Mouse (Mus musculus) left cerebral cortex, postnatal 14 days (tissue): ENCODE measurements at regions not wholly inside any gene's neighbourhood (a gene's known extent, or its start where the extent isn't known, plus 50 kb on each side); places are given as distances from the start of the nearest gene placed in this dataset.

Experiments used
- DNase-seq, 2 experiments: peaks; one replicate each; pipeline ENCODE4 v3.0.0; 2021 to 2022; ENCODE audit warnings: low spot score in 2 of 2, mixed read lengths in 1 of 2
- intact Hi-C: fragments of 180-260 bp; cut with DNase I; formaldehyde crosslinking; loops from one replicate; pipeline ENCODE4 v1.15.1; 2025

- intact Hi-C loops: no loop called here
- DNase-seq: no peak
Observed at GRCm38 (mm10) chr9:81567106-81567505, 66.5 kb downstream of the Htr1b start.

- peak; percentile 3 to 11 for DNase-seq
- intact Hi-C loops: no loop called here
Observed at GRCm38 (mm10) chr9:81538354-81538753, 95.3 kb downstream of the Htr1b start.
